Mouse (Mus musculus): ENCODE measurements around the gene Igfn1. TPM values are rescaled to one million over a fixed set of nuclear protein-coding genes. Genes with fewer than 3 reads are reported as not detected.

Gene Igfn1
- polyA plus RNA-seq, 1 experiment from 2014 or later = 0.19 TPM

DNA sequence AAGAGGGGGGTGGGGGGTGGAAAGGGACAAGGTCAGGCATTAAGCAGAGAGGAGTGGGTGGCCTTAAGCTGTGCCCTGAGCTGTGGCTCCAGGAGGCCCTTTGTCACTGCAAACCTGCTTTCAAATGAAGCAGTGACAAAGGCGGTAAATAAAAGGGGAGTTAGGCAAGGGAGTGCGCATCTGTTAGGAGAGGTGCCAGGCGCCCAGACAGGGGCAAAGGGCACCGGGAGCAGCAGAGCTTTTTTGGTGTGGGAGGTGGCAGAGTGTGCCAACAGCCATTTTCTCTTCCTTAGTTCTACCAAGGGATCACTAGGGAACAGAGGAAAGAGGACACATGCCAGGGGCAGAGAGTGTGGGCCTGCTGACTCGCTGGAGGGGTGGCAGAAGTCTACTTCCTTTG, 88.9 kb downstream of the Igfn1 start:
- no peak for ATAC-seq (ENCODE audit: insufficient number of reproducible peaks, insufficient read depth, low FRiP score, low read depth)
- no peak overlapping the region for H3K4me2 ChIP-seq (replicated peaks; ENCODE audit: low read depth, low read length)
- no peak overlapping the region for H3K27ac ChIP-seq (ENCODE audit: low read length)
- peaks cover 45% of the 10 kb centered on the region for H3K27me3 ChIP-seq (ENCODE audit: control insufficient read depth, insufficient read depth, low read length)
- WGBS = 14% methylated on average over 5 of the region's 5 CpGs
- no peak overlapping the region for H3K9ac ChIP-seq (replicated peaks; ENCODE audit: low read depth, low read length)
- no peak overlapping the region for H3K4me3 ChIP-seq (ENCODE audit: low read depth, low read length)
- H3K36me3 ChIP-seq (ENCODE audit: control insufficient read depth, insufficient read depth, low read length) = no peaks in the 10 kb centered on the region
- no peaks in the 10 kb centered on the region for H3K9me3 ChIP-seq (ENCODE audit: control insufficient read depth, low read depth, low read length)
- H3K4me1 ChIP-seq (ENCODE audit: control insufficient read depth, insufficient read depth, low read length) = 0 out of 2 replicates have a peak, but pooled peaks cover 3% of the 10 kb centered on the region

DNA sequence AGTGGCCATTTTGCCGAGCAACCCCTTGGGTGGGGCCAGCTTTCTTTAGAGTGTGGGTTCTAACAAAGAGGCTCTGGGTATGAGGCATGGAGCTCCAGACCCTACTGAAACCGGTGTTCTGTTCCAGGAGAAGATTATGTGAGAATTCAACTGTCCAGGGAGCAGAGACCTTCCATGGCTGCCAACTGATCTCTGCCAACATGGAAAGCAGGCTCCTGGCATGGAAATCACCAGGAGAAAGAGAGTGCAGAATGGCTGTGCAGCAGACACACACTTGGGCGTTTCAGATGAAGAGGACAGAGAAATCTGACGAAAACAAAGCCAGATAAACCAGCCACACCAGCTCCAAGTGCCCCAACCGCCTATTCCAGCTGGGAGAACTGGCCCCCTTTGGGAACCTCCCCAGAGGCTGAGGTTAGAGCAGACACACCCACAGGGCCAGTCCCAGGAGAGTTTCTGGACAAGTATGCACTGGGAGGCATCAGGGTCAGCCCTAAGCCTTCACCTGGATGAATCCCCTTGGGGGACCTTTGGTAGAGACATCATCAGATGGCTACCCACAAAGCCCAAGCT, 89.6 kb downstream of the Igfn1 start:
- 31% methylated on average over 5 of the region's 5 CpGs for WGBS
- Histone ChIP-seq H3K4me2 (replicated peaks; ENCODE audit: low read depth, low read length) (no peak overlapping the region), H3K9ac (replicated peaks; ENCODE audit: low read depth, low read length) (no peak overlapping the region), H3K4me3 (ENCODE audit: low read depth, low read length) (no peak overlapping the region), H3K27ac (ENCODE audit: low read length) (no peak overlapping the region), H3K36me3 (ENCODE audit: control insufficient read depth, insufficient read depth, low read length) (no peaks in the 10 kb centered on the region), H3K4me1 (ENCODE audit: control insufficient read depth, insufficient read depth, low read length) (0 out of 2 replicates have a peak, but pooled peaks cover 3% of the 10 kb centered on the region), H3K27me3 (ENCODE audit: control insufficient read depth, insufficient read depth, low read length) (peaks cover 44% of the 10 kb centered on the region), H3K9me3 (ENCODE audit: control insufficient read depth, low read depth, low read length) (no peaks in the 10 kb centered on the region)
- ATAC-seq (ENCODE audit: insufficient number of reproducible peaks, insufficient read depth, low FRiP score, low read depth) = no peak; the same call in 1 of the 2 replicates

DNA sequence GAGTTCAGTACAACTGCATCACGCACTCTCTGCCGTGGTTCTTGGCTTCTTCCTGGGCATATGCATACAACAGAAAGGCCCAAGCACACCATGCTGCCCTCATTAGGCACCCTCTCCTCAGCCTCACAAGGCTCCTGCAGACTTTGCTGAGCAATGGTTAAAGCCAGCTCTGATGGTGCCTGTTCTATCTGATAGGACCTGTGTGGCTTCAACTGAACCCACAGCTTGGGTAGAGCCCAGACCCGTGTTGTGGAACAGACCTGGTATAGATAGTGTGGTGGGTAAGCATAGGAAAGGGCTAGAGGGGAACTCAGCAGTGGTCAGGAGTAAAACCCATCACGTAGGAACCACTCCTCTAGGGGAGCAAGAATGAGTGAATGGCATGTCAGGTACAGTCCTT, 92.5 kb downstream of the Igfn1 start:
- 73% methylated on average over 4 of the region's 4 CpGs for WGBS

DNA sequence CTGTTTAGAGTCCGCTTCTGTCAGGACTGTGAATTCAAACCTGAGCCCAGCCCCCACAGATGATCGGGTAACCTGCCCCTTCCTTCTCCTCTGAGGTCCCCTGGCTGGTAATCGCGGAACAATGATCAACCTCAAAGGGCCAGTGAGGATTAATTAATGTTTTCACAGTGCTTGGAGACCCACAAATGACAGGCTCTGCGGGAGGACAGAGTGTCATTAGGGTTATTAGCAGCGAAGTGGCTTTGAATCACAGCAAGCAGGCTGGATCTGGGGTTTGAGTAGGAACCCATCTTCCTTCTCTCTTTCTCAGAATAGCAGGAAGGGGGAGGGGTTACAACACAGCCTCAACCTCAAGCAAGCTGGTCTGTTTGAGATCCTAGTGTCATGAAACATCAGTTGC, 96.8 kb downstream of the Igfn1 start:
- H3K4me2 ChIP-seq (replicated peaks; ENCODE audit: low read depth, low read length) = no peak overlapping the region
- no peaks in the 10 kb centered on the region for H3K9me3 ChIP-seq (ENCODE audit: control insufficient read depth, low read depth, low read length)
- WGBS = 26% methylated on average over 6 of the region's 6 CpGs
- H3K4me1 ChIP-seq (ENCODE audit: control insufficient read depth, insufficient read depth, low read length) = no peaks in the 10 kb centered on the region
- no peak overlapping the region for H3K9ac ChIP-seq (replicated peaks; ENCODE audit: low read depth, low read length)
- no peaks in the 10 kb centered on the region for H3K36me3 ChIP-seq (ENCODE audit: control insufficient read depth, insufficient read depth, low read length)
- no peak overlapping the region for H3K4me3 ChIP-seq (ENCODE audit: low read depth, low read length)
- no peak for ATAC-seq (ENCODE audit: insufficient number of reproducible peaks, insufficient read depth, low FRiP score, low read depth)
- no peaks in the 10 kb centered on the region for H3K27me3 ChIP-seq (ENCODE audit: control insufficient read depth, insufficient read depth, low read length)
- no peak overlapping the region for H3K27ac ChIP-seq (ENCODE audit: low read length)

More for the DNA sequence above, 92.5 kb downstream of the Igfn1 start:
- Histone ChIP-seq H3K4me2 (replicated peaks; ENCODE audit: low read depth, low read length) (no peak overlapping the region), H3K4me1 (ENCODE audit: control insufficient read depth, insufficient read depth, low read length) (no peaks in the 10 kb centered on the region), H3K4me3 (ENCODE audit: low read depth, low read length) (no peak overlapping the region), H3K9me3 (ENCODE audit: control insufficient read depth, low read depth, low read length) (no peaks in the 10 kb centered on the region), H3K27me3 (ENCODE audit: control insufficient read depth, insufficient read depth, low read length) (peaks cover 25% of the 10 kb centered on the region), H3K36me3 (ENCODE audit: control insufficient read depth, insufficient read depth, low read length) (no peaks in the 10 kb centered on the region), H3K9ac (replicated peaks; ENCODE audit: low read depth, low read length) (no peak overlapping the region), H3K27ac (ENCODE audit: low read length) (no peak overlapping the region)
- no peak for ATAC-seq (ENCODE audit: insufficient number of reproducible peaks, insufficient read depth, low FRiP score, low read depth)

DNA sequence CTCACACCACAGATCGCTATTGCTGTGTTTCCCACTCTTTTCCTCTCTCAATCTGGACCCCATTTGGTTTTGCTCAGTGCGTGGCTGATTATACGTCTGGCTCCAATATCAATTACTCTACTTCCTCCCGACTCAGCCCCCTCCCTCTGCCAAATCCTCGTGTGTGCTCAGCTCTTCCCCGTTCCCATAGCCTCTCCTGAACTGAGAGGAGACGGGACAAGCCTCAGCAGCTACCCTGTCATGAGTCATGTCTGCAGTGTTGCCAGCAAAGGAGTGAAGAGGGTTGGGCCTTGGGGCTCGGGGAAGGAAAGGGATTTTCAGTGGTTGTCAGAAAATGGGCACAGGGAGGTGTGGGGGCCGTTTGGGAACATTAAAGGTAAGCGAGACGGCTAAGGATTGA, 99.4 kb downstream of the Igfn1 start:
- H3K4me1 ChIP-seq (ENCODE audit: control insufficient read depth, insufficient read depth, low read length) = no peaks in the 10 kb centered on the region
- H3K9me3 ChIP-seq (ENCODE audit: control insufficient read depth, low read depth, low read length) = no peaks in the 10 kb centered on the region
- no peak overlapping the region for H3K9ac ChIP-seq (replicated peaks; ENCODE audit: low read depth, low read length)
- H3K27ac ChIP-seq (ENCODE audit: low read length) = no peak overlapping the region
- H3K27me3 ChIP-seq (ENCODE audit: control insufficient read depth, insufficient read depth, low read length) = no peaks in the 10 kb centered on the region
- 56% methylated on average over 11 of the region's 11 CpGs for WGBS
- ATAC-seq (ENCODE audit: insufficient number of reproducible peaks, insufficient read depth, low FRiP score, low read depth) = no peak
- H3K4me3 ChIP-seq (ENCODE audit: low read depth, low read length) = no peak overlapping the region
- H3K36me3 ChIP-seq (ENCODE audit: control insufficient read depth, insufficient read depth, low read length) = no peaks in the 10 kb centered on the region
- no peak overlapping the region for H3K4me2 ChIP-seq (replicated peaks; ENCODE audit: low read depth, low read length)

Other genes starting within 250 kb of the Igfn1 start
- 82.1 and 86.8 TPM in 2 replicates for gene Phlda3, start 240.2 kb downstream of the Igfn1 start, polyA plus RNA-seq (2014; fragmentation: Nextera tagmentation; extraction: Ambion mirVana)
- 1.9 and 3.2 TPM in 2 replicates for gene Tnni1, start 226.9 kb downstream of the Igfn1 start, polyA plus RNA-seq (2014; fragmentation: Nextera tagmentation; extraction: Ambion mirVana)
- 58.2 and 60.5 TPM in 2 replicates for gene Lad1, start 187.7 kb downstream of the Igfn1 start, polyA plus RNA-seq (2014; fragmentation: Nextera tagmentation; extraction: Ambion mirVana)
- 10.4 and 14.6 TPM in 2 replicates for gene Tnnt2, start 170.0 kb downstream of the Igfn1 start, polyA plus RNA-seq (2014; fragmentation: Nextera tagmentation; extraction: Ambion mirVana)
- 5.7 and 7.5 TPM in 2 replicates for gene Pkp1, start 87.1 kb downstream of the Igfn1 start, polyA plus RNA-seq (2014; fragmentation: Nextera tagmentation; extraction: Ambion mirVana)
- 127 and 136 TPM in 2 replicates for gene Tmem9, start 1.8 kb upstream of the Igfn1 start, polyA plus RNA-seq (2014; fragmentation: Nextera tagmentation; extraction: Ambion mirVana)
- 0.97 and 1.2 TPM in 2 replicates for gene Ascl5, start 44.5 kb upstream of the Igfn1 start, polyA plus RNA-seq (2014; fragmentation: Nextera tagmentation; extraction: Ambion mirVana)
- gene Cacna1s, start 46.4 kb upstream of the Igfn1 start, polyA plus RNA-seq (2014; fragmentation: Nextera tagmentation; extraction: Ambion mirVana) = not detected in 2 replicates
- 3.2 and 4.4 TPM in 2 replicates for gene Kif21b, start 125.0 kb upstream of the Igfn1 start, polyA plus RNA-seq (2014; fragmentation: Nextera tagmentation; extraction: Ambion mirVana)
- 1.5 and 2.7 TPM in 2 replicates for gene Mroh3, start 206.5 kb upstream of the Igfn1 start, polyA plus RNA-seq (2014; fragmentation: Nextera tagmentation; extraction: Ambion mirVana)
- gene Inava, start 227.9 kb upstream of the Igfn1 start, polyA plus RNA-seq (2014; fragmentation: Nextera tagmentation; extraction: Ambion mirVana) = 38.7 and 40.3 TPM in 2 replicates